Mouse (Mus musculus) liver, embryonic 16.5 days (tissue): ENCODE measurements around the gene Fam89a. TPM values are rescaled to one million over a fixed set of nuclear protein-coding genes. Genes with fewer than 3 reads are reported as not detected.

Experiments used
- ATAC-seq: fragments of 200-750 bp; cut with Nextera tagmentation; 2 replicates; pipeline ENCODE4 v1.8.0; 2017; ENCODE audit warnings: low read depth, mild to moderate bottlenecking, moderate number of reproducible peaks, moderate library complexity
- H3K27ac ChIP-seq: fragments of 300-500 bp; sonication (generic); 2 replicates; pipeline ENCODE4 v1.5.1; 2014; ENCODE audit warnings: mild to moderate bottlenecking, low read length
- H3K27me3 ChIP-seq: fragments of 300-500 bp; sonication (generic); 2 replicates; pipeline ENCODE4 v1.6.1; 2014; ENCODE audit warnings: low read depth, low read length, mixed read lengths; ENCODE audit not compliant: control insufficient read depth, insufficient read depth
- H3K36me3 ChIP-seq: fragments of 300-500 bp; sonication (generic); 2 replicates; pipeline ENCODE4 v1.6.1; 2014; ENCODE audit warnings: mild to moderate bottlenecking; ENCODE audit not compliant: control insufficient read depth, insufficient read depth
- H3K4me1 ChIP-seq: fragments of 300-500 bp; sonication (generic); 2 replicates; pipeline ENCODE4 v1.6.1; 2014; ENCODE audit warnings: low read depth, low read length, mixed read lengths; ENCODE audit not compliant: control insufficient read depth
- H3K4me2 ChIP-seq: fragments of 300-500 bp; sonication (generic); 2 replicates; pipeline ENCODE4 v1.6.1; 2014; ENCODE audit warnings: low read depth, low read length, mixed read lengths
- H3K4me3 ChIP-seq: fragments of 300-500 bp; sonication (generic); 2 replicates; pipeline ENCODE4 v1.5.1; 2014; ENCODE audit warnings: low read depth, mild to moderate bottlenecking, low read length
- H3K9ac ChIP-seq: fragments of 300-500 bp; sonication (generic); 2 replicates; pipeline ENCODE4 v1.6.1; 2014; ENCODE audit warnings: low read depth, low read length
- H3K9me3 ChIP-seq: fragments of 300-500 bp; sonication (generic); replicated peaks from 2 replicates; pipeline ENCODE4 v1.6.1; 2016; ENCODE audit warnings: low read length; ENCODE audit not compliant: control insufficient read depth
- WGBS: fragments of 180-500 bp; shearing (Covaris S2); extraction: QIAGEN DNeasy Blood & Tissue Kit; methylation state at CpG from one replicate; pipeline ENCODE4 v1.1.7; 2014; ENCODE audit not compliant: insufficient replicate concordance; 5-methylcytosine and 5-hydroxymethylcytosine counted together
- polyA plus RNA-seq: library from polyadenylated mRNA; unstranded; fragments of >200 nt; fragmentation: Nextera tagmentation; extraction: Ambion mirVana; gene quantifications from 2 replicates; pipeline ENCODE4 v1.2.1, GENCODE M21; 2015

Gene Fam89a
- polyA plus RNA-seq, 1 experiment from 2014 or later: 2.3 TPM

GRCm38 (mm10) chr8:124791751-124792150, 40.1 kb upstream of the Fam89a start:
- Histone ChIP-seq H3K27ac (no peak overlapping the region), H3K4me2 (no peak overlapping the region), H3K9me3 (no peaks in the 10 kb centered on the region), H3K9ac (no peak overlapping the region), H3K4me1 (peaks cover 6% of the 10 kb centered on the region), H3K27me3 (peaks cover 55% of the 10 kb centered on the region), H3K36me3 (no peaks in the 10 kb centered on the region), H3K4me3 (no peak overlapping the region; the same call in 1 of the 2 replicates)
- WGBS: 35% methylated on average over 4 of the region's 4 CpGs
- no peak for ATAC-seq

GRCm38 (mm10) chr8:124790676-124791075, 39.0 kb upstream of the Fam89a start:
- Histone ChIP-seq H3K4me3 (no peak overlapping the region), H3K9ac (no peak overlapping the region), H3K27me3 (peaks cover 51% of the 10 kb centered on the region), H3K36me3 (no peaks in the 10 kb centered on the region), H3K27ac (no peak overlapping the region), H3K4me2 (no peak overlapping the region), H3K9me3 (no peaks in the 10 kb centered on the region), H3K4me1 (peaks cover 6% of the 10 kb centered on the region)
- ATAC-seq: no peak
- WGBS: 25% methylated on average over 4 of the region's 4 CpGs

GRCm38 (mm10) chr8:124784613-124785012, 33.0 kb upstream of the Fam89a start:
- no peak overlapping the region for H3K9ac ChIP-seq
- H3K4me2 ChIP-seq: no peak overlapping the region
- no peaks in the 10 kb centered on the region for H3K4me1 ChIP-seq
- no peak for ATAC-seq
- H3K36me3 ChIP-seq: no peaks in the 10 kb centered on the region
- H3K27me3 ChIP-seq: no peaks in the 10 kb centered on the region
- WGBS: 80% methylated on average over 13 of the region's 13 CpGs
- H3K27ac ChIP-seq: no peak overlapping the region
- H3K9me3 ChIP-seq: no peaks in the 10 kb centered on the region
- no peak overlapping the region for H3K4me3 ChIP-seq

GRCm38 (mm10) chr8:124783228-124783627, 31.6 kb upstream of the Fam89a start:
- H3K36me3 ChIP-seq: no peaks in the 10 kb centered on the region
- ATAC-seq: no peak
- 75% methylated on average over 15 of the region's 15 CpGs for WGBS

GRCm38 (mm10) chr8:124782431-124782830, 30.8 kb upstream of the Fam89a start:
- Histone ChIP-seq H3K9ac (no peak overlapping the region), H3K36me3 (no peaks in the 10 kb centered on the region), H3K4me2 (no peak overlapping the region), H3K9me3 (no peaks in the 10 kb centered on the region), H3K27me3 (no peaks in the 10 kb centered on the region), H3K27ac (no peak overlapping the region), H3K4me3 (no peak overlapping the region), H3K4me1 (no peaks in the 10 kb centered on the region)
- ATAC-seq: no peak
- 48% methylated on average over 3 of the region's 3 CpGs for WGBS

More at GRCm38 (mm10) chr8:124783228-124783627, 31.6 kb upstream of the Fam89a start:
- Histone ChIP-seq H3K27me3 (no peaks in the 10 kb centered on the region), H3K4me3 (no peak overlapping the region), H3K27ac (no peak overlapping the region), H3K4me2 (no peak overlapping the region), H3K4me1 (no peaks in the 10 kb centered on the region), H3K9ac (no peak overlapping the region), H3K9me3 (no peaks in the 10 kb centered on the region)

- WGBS: 10% methylated on average over 7 of the region's 7 CpGs
- no peak overlapping the region for H3K9ac ChIP-seq
- ATAC-seq: no peak
- no peak overlapping the region for H3K4me2 ChIP-seq
- H3K27ac ChIP-seq: no peak overlapping the region
- no peaks in the 10 kb centered on the region for H3K9me3 ChIP-seq
- no peaks in the 10 kb centered on the region; the same call in 1 of the 2 replicates for H3K27me3 ChIP-seq
- H3K4me3 ChIP-seq: no peak overlapping the region
- H3K4me1 ChIP-seq: no peaks in the 10 kb centered on the region
- no peaks in the 10 kb centered on the region for H3K36me3 ChIP-seq
Observed at GRCm38 (mm10) chr8:124780236-124780635, 28.6 kb upstream of the Fam89a start.

- H3K27me3 ChIP-seq: no peaks in the 10 kb centered on the region; the same call in 1 of the 2 replicates
- H3K36me3 ChIP-seq: no peaks in the 10 kb centered on the region
- no peaks in the 10 kb centered on the region for H3K9me3 ChIP-seq
- H3K9ac ChIP-seq: no peak overlapping the region
- no peak overlapping the region for H3K4me2 ChIP-seq
- no peak overlapping the region for H3K4me3 ChIP-seq
- WGBS: 18% methylated on average over 16 of the region's 16 CpGs
- no peak for ATAC-seq
- H3K4me1 ChIP-seq: no peaks in the 10 kb centered on the region
- H3K27ac ChIP-seq: no peak overlapping the region
Observed at GRCm38 (mm10) chr8:124775695-124776094, 24.1 kb upstream of the Fam89a start.

GRCm38 (mm10) chr8:124772389-124772788, 20.8 kb upstream of the Fam89a start:
- no peaks in the 10 kb centered on the region for H3K4me1 ChIP-seq
- H3K36me3 ChIP-seq: no peaks in the 10 kb centered on the region
- no peak overlapping the region for H3K4me3 ChIP-seq
- no peak for ATAC-seq
- H3K9ac ChIP-seq: no peak overlapping the region
- no peak overlapping the region for H3K27ac ChIP-seq
- 54% methylated on average over 2 of the region's 2 CpGs for WGBS
- no peak overlapping the region for H3K4me2 ChIP-seq
- no peaks in the 10 kb centered on the region for H3K9me3 ChIP-seq
- no peaks in the 10 kb centered on the region; the same call in 1 of the 2 replicates for H3K27me3 ChIP-seq

- no peaks in the 10 kb centered on the region for H3K36me3 ChIP-seq
- no peaks in the 10 kb centered on the region for H3K4me1 ChIP-seq
- 59% methylated on average over 7 of the region's 7 CpGs for WGBS
- ATAC-seq: no peak
- no peaks in the 10 kb centered on the region for H3K9me3 ChIP-seq
- H3K27me3 ChIP-seq: no peaks in the 10 kb centered on the region
- H3K9ac ChIP-seq: no peak overlapping the region
- H3K4me2 ChIP-seq: no peak overlapping the region
- H3K4me3 ChIP-seq: no peak overlapping the region
- no peak overlapping the region for H3K27ac ChIP-seq
Observed at GRCm38 (mm10) chr8:124763061-124763460, 11.4 kb upstream of the Fam89a start.
